Mouse (Mus musculus) layer of hippocampus, adult 18-20 months (tissue): ENCODE data around the gene B4galnt4. TPM values are rescaled to one million over a fixed set of nuclear protein-coding genes. Genes with fewer than 3 reads are reported as not detected.
"Not testable (repeated sequence)": the region's sequence is repeated elsewhere in the genome, so short reads cannot be mapped to it uniquely, and the experiment has no call there.

Source experiments
- DNase-seq, 2 experiments: peaks; one replicate each; pipeline ENCODE4 v3.0.0; 2022; ENCODE audit warnings: low spot score in 2 of 2
- long read RNA-seq: library from polyadenylated mRNA; stranded (forward); transcript quantifications from one replicate; pipeline ENCODE4 v2.0.0, GENCODE M21; 2021
- total RNA-seq, 2 experiments: library from RNA; stranded (reverse); gene quantifications; 2 replicates each; pipeline ENCODE4 v1.2.3; 2021

The B4galnt4 gene
- total RNA-seq, result 10 to 100 TPM; 84.2 to 86.8 TPM
- long read RNA-seq, transcript B4galnt4-201 (20 exons, 3,556 nt), result major isoform, 42 of 81 reads
- long read RNA-seq, partial matches to known transcripts, result 26 of 81 reads
- long read RNA-seq, other reads (novel, unspliced or antisense), result 13 of 81 reads

DNA sequence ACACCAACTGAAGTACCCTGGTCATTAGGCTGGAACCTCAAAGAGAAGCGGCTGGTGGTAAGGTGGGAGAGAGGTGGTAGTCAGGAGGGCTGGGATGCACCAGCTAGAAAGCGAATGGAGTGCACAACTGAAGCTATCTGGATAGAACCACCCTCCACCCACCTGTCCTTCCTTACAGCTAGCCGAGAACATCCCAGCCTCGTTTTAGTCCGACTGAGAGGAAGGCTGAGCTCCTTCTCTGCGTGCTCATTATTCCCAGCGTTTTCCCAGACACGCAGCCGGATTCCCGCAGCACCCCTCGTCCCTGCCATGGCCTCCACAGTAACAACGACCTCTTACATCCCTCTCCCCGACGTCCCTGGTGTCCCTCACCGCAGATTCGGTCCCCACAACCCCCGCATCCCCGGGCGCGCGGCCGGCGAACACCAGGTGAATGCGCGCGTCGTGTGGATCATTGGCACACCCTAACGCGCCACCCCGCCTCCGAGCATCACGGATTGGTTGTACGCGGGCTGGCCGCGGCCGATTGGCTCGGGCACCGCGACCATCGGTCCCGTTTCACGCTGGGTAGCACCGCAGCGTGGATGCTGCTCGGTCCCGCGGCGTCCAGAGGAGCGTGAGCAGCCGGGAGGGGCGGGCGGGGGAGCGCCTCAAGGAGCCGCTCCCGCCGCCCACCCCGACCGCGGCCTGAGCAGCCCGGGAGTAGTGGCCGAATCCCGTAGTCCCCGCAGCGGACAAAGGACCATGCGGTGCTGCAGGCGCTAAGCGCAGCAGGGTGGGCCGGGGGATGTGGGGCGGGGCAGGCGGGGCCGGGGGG lies at the start of gene B4galnt4:
TSS of gene B4galnt4 (plus strand) at position 679 of the 817 bp plus-strand sequence.
- DNase-seq, result peak; percentile 92 to 96

DNA sequence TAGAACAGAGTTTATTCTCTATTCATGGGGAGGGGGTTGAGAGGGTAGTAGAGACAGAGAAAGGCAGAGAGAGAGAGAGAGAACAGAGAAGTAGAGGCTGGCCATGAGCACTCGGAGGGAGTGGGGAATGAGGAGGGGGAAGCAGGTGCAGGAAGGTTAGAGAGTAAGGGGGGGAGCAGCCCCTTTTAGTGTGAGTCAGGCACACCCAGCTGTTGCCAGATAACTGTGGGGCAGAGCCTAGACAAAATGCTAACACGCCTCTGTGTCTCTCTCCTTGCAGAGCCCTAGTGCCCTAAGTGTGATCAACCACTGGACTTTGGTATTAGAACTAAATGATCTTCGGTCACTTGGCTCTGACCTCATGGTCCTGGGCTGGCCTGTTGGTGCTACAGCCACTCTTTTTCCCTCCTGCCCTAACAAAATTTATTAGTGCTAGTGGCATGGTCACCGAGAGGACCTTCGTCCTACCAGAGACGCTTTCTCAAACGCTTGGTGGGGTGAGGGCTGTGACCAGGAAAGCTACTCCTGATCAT lies 49.6 kb upstream of the B4galnt4 start:
- DNase-seq, result no peak

DNA sequence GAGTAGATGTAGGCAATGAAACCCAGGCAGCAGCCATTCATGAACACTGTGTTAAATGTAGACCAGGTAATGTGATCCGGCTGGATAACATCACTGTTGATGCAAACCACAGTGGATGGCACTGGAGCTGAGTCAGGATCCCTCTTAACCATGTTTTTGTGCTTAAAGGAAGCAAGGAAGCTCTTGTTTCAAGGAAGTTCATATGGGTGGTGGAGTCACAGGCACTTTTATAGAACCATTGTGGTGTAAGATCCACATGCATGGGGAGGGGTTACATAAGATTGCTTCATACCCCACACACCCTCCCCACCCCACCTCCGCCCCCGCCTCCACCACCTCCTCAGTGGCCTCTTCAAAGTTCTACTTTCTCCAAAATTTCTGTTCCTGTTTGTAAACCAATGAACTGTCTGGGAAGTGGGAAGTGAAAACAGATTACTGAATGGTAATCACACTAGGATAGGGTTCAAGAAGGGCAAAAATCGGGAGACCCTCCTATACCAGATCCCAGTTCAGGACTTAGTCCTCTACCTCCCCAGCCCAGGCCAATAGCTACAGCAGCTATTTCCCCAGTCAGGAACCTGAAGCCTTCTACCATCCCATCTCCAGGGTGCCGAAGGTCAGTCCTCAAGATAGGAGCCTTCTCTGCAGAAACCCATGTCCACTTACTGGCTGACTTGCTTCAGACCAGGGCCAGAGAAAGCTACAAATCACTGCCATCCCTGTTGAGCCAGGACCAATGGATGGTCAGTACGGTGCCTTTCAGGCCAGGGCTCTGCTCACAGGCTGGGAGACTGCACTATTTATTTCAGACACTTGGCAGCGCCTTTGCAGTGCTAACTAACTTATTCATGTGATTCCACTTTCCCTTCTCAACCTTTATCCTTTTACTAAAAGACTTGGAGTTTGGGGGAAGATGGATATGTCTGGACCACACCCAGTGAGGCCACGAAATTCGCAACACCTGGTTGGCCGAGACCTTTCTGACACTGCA lies 43.9 kb upstream of the B4galnt4 start:
- DNase-seq, result no peak

DNA sequence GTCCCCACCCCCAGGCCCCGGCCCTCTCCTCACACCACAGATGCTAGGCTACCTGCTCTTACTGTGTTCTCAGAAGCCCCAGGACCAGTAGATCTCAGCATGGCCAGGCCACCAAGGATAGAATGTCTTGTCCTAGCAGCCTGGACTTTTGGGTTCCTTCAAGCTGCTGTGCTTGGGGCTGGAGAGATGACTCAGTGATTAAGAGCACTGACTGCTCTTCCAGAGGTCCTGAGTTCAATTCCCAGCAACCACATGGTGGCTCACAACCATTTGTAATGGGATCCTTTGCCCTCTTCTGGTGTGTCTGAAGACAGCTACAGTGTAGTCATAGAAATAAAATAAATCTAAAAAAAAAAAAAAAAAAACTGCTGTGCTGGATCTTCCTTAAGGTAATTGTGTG lies 43.1 kb upstream of the B4galnt4 start, which contains the start of gene Ifitm6:
TSS of gene Ifitm6 (minus strand) at position 101 of the 400 bp plus-strand sequence.
- DNase-seq, result not testable (repeated sequence)

DNA sequence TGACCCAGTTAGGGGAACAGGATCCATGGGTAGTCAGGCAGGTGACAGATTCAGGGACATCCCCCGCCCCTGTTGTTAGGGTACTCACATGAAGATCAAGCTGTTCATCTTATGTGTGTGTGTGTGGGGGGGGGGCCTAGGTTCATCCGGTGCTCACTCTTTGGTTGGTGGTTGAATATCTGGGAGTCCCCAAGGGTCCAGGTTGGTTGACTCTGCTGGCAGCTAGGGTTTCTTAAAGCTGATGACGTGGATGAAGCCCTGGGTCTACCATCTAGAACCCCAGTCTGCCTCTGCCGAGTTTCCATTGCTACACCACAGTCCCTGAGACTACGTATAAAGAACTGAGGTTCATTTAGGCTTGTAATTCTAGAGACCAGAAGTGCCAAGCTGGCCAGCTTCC lies 41.9 kb upstream of the B4galnt4 start:
- no peak for DNase-seq

DNA sequence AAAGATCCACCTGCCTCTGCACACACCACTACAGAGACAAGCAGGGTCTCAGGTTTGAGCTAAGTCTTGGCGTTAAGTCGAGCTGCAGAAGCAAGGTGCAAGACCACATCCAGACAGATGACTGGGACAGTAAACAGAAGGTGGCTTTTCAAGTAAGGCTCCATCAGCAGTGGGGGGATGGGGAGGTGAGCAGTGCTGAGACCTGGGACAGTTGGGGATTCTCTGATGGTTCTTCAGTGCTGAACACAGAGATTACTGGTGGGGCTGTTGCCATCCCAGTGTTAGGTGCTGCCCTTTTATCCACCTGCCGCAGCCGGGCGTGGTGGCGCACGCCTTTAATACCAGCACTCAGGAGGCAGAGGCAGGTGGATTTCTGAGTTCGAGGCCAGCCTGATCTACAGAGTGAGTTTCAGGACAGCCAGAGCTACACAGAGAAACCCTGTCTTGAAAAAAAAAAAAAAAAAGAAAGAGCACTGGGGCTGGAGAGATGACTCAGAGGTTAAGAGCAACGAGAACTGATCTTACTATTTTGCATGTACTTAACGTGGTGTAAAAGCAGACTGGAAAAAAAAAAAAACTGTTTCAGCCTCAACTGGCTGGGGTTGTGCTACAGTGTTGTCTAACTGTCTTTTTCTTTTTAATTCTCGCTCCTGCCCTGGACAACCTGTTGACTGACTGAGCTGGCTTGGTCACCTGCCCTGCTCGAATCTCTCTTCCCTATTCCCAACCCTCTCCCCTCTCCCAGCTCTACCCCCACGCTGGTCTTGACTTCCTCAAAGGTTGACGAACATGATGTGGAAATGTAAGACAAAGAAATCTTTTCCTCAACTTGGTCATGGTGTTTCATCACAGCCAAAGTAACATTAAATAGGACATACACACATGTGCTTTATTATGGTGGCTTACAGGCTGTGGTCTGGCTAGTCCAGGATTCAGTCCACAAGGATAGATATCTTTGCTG lies 39.1 kb upstream of the B4galnt4 start:
- DNase-seq, result no peak

DNA sequence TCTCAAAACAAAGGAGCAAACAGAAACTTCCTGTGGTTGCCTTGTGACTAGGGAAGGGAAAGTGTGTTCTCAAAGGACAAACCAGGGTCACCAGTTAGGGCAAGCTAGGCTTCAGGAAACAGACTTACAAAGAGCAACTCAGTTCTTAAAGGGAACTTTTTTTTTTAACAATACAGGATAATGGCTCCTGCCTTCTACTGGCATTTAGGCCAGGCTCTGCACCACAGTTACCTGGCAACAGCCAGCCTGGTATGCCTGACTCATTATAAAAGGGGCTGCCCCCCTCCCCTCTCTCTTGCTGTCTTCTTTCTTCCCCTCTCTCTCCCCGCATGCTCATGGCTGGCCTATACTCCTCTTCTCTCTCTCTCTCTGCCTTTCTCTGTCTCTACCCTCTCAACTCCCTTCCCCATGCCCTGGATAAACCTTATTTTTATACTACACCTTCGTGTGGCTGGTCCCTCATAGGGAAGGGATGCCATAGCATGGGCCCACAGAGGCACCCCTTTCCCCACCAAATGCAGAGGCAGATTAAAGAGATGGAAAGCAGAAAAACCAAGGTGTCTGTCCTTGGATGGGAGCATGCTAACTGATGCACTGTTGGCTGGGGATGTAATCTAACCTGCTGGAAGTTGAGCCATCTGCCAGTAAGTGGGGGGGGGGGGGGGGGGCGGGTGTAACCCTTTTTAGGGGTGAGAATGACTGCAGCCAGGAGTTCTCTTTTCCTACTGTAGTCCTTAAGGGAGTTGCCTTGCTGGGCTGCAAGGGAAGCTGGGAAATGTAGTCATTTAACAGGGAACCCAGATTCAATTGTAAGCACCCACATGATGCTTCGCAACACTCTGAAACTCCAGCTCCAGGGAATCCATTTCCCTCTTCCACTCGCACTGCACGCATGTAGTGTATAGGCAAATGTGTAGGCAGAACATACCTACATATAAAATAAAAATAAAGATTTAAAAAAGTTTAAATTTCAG lies 35.8 kb upstream of the B4galnt4 start:
- DNase-seq, result no peak

DNA sequence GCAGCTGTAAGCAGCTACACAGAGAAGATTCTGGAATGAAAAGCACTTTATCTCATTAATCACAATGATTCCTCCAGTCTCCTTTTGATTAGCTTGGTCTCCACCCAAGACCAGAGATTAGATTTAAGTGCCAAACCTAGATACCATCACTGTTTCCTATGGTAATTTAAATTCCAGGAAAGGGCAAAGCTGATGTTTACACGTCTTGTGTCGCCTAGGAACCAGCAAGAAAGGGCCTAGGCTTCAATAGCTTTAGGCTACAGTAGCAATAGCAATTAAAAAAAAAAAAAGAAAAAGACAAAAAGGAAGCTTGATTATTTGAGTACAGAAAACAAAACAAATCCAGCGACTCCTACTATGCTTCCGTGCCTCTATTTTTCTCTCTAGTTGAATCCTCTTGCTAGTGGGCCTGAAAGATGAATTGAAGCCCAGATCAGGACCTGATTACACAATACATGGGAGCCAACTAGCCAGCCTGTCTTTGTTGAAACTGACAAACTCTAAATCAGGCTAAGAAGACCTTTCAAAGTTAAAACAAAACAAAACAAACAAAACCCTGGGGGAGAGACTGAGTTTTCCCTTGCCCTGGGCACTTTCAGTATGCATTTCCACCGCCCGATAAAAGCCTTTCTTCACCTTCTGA lies 34.7 kb upstream of the B4galnt4 start:
- DNase-seq, result no peak

DNA sequence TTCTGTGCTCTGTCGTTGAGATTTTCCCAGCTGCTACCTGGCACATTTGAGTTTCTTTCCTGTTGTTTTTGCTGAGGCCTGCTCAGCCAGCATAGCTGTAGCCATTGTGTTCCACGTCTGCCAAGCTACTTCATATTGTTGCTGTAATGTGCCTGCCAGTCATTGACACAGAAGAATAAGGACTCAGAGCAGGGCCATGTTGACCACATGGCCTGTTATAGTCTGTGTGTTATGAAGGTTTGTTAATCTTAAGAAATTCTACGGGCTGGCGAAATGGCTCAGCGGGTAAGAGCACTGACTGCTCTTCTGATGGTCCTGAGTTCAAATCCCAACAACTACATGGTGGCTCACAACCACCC lies 34.2 kb upstream of the B4galnt4 start:
- no peak for DNase-seq

DNA sequence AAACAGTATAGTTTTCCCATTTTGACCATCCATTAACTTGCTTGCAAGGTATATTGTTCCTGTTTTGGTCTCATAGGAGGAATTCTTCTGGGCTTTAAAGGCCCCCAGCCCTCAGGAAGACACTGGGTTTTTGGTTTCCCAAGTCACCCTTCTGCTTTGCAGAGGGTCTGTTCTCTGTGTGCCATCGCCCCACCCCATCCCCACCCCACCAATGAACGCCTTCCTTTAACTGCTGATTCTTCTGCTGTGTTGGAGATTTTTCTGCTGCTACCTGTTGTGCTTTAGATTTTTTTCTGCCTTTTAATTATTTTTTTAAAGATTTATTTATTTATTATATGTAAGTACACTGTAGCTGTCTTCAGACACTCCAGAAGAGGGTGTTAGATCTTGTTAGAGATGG lies 32.1 kb upstream of the B4galnt4 start, which contains the start of gene Gm17387:
TSS of gene Gm17387 (plus strand) at position 301 of the 400 bp plus-strand sequence.
- no peak for DNase-seq

DNA sequence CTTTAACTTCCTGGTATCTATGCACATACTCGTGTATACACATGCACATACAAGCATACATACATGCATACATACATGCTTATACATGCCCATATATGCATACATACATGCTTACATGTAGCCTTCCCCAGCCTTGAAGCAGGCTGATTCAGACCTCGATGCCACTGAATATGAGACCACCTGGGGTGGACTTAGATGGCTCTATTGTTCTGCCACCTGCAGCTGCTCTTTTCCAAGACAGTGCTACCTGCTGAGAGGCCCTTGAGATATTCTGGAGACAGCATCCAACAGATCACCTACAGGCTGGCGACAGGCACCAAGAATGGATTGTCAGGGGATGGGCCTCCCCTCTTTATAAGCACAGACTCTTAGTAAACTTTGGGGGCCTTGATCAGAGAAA lies 30.5 kb upstream of the B4galnt4 start:
- no peak for DNase-seq

DNA sequence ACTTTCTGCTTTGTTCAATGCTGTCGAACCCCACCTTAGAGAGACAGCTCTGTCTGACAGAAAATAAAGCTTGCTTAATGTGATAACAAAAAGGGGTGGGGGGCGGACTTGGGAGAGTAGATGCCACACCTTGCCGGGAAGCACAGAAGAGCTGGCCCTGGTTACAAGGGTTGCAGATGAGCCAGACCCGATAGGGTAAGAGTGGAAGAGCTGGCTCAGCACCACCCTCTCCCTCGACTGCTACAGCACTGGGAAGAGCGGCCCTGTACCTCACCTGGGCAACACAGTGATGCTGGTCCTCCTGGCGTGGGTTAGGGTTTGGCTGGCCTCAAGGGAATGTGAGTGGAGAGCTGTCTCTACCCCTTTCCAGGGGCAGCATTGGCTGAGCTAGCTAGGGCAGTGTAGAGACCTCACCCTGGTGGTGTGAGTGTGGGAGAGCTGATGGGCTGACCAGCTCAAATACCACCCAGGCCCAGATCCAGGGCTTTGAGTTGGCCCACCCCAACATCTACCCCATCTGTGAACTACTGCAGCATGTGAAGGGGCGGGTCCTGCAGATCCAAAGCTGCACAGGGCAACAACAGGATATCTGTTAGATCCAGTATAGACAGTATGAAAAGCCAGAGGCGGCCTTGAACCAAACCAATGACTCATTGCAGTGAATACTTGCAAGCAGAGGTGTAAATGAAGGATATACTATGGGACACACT lies 28.3 kb upstream of the B4galnt4 start:
- no peak for DNase-seq

DNA sequence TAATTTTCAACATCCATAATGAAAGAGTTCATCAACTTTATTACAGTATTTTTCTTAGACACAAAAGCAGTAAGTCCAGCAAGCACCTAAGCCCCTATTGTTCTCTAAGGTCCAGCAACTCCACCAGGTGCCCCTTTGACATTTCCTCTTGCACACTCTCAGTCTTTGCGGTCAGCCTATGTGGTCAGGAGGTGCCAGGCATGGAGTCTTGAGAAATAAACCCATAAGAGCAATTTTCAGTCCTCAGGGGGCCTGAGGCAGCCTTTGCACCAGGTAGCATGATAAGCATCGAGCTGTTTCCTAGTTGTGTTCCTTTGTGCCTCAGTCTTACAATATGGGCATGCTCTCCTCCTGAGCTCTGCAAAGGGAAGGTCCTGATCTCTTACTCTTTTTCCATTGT lies 24.3 kb upstream of the B4galnt4 start:
- not testable (repeated sequence) for DNase-seq

DNA sequence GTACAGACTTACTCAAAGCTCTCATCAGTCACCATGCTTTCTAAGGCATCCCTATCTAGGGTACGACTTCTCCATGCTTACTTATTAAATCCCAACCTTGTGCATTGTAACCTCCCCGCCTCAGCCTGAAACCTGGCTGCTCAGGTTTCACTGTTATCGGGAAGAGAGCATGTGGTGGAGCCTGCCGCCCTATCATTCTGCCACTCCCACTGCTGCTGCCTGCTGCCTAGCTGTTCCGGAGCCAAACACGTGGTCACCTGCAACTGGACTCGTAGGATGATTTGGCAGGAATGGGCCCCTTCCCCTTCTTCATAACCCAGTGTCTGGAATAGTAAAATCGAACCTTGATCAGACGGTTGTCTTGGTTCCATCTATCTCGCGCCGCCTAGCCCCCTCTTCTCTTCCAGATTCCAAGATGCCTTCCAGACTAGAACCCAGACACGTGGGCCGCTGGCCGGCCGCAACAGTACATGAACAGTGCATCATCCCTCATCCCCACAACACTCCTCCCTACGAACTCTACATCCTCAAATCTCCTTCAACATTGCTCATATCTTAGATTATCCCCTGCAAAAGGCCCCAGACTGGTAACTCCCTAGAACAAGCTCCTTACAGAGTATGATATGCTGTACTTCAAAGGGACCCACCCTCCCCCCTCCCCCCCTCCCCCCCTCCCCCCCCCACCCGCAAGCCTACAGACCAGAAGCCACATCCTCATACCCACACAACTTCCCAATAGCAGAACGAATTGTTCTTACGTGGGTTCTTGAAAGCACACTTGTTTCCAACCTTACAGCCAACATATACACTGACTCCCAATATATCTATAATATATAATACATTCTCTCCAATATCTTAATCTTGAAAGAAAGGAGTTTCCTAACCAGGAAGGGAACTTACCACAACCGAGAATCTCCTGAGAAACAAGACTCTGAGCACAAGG lies 22.5 kb upstream of the B4galnt4 start:
- DNase-seq, result no peak

DNA sequence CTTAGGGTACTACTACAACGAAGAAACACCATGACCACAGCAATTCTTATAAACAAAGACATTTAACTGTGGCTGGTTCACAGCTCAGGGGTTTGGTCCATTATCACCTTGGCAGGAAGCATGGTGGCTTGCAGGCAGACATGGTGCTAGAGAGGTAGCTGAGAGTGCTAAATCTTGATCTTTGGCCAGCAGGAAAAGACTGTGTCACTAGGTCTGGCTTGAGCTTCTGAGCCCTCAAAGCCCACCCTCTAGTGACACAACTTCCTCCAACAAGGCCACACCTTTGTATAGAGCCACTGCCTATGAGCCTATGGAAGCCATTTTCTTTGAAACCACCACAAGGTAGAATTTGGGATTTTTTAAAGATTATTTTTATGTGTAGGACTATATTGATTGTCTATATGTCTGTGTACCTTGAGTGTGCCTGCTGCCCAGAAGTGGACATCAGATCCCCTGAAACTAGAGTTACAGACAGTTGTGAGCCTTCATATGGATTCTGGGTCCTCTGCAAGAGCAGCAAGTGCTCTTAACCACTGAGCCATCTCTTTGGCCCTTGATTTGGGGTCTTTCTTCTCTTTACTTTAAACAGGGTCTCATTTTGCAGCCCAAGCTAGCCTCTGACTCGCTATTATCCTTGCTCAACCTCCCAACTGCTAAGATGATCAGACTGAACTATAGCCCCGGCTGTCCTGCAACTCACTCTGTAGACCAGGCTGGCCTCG lies 21.4 kb upstream of the B4galnt4 start:
- no peak for DNase-seq
